Mouse (Mus musculus) CD4-positive, CD25-positive, alpha-beta regulatory T cell, adult 9 weeks (primary cell): ENCODE results near the gene Amh. TPM values are rescaled to one million over a fixed set of nuclear protein-coding genes. Genes with fewer than 3 reads are reported as not detected.

Experiments used
- polyA plus RNA-seq: library from polyadenylated mRNA; unstranded; fragments of 100-300 nt; shearing (Covaris generic); gene quantifications from one replicate; pipeline ENCODE4 v1.2.1, GENCODE M21; 2017

The Amh gene
- not detected for polyA plus RNA-seq

DNA sequence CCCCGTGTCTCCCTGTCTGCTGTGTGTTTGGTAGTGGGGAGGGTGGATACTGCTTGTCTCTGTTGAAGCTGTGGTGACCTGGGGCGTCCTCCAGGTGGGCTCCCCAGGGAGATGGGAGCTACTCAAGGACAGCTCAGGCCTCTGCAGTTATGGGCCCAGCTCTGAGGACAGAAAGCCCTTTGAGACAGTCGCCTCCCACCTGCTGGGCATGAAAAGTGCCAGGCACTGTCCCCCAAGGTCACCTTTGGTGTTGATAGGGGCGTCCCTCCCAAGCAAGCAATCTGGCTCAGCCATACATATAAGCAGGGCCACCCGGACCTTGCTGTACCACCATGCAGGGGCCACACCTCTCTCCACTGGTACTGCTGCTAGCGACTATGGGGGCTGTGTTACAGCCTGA is at the start of gene Amh:
TSS of gene Amh (plus strand) at position 328 of the 400 bp plus-strand sequence.

DNA sequence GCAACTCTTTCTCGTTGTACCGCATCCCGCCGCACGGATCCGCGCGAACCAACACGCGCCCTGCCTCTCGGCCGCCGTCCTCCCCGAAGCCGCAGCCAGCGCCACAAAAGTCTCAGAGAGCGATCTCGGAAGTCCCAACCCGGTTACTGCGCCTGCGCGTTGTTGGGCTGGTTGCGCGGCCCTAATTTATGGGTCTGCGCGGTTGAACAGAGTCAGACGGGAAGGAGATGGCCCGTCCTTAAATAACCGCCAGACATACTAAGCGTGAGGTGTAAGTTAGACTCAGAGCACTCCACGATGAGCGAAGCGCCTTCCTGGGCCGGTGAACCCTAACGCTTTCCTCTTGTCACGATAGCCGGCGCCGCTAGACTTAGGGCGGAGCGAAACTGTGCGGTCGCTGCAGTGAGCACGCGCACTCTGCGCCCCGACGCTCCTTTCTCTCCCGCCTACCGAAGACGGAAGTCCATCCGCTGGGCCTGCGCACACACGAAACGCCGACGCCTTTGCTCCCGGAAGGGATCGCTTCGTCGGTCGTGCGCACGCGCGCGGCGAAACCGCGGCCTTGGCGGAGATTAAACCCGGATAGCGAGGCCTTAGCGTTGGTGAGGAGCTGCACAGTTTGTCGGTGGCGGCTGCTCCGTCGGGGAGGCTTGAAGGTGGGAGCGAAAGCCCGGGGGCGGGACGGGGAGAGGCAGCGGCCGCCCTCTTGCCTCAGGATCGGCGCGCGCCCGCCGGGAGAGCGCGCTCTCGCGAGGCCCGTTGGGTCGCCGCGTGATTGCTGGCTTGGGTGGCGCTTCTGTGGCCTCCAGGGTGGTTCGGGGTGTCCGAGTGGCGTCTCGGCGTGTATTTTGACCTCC is 6.7 kb upstream of the Amh start, which contains the start of the genes Sf3a2 and Plekhj1:
TSS of gene Sf3a2 (plus strand) at position 49 of the 857 bp plus-strand sequence.
TSS of gene Plekhj1 (minus strand) at position 477 of the 857 bp plus-strand sequence.

DNA sequence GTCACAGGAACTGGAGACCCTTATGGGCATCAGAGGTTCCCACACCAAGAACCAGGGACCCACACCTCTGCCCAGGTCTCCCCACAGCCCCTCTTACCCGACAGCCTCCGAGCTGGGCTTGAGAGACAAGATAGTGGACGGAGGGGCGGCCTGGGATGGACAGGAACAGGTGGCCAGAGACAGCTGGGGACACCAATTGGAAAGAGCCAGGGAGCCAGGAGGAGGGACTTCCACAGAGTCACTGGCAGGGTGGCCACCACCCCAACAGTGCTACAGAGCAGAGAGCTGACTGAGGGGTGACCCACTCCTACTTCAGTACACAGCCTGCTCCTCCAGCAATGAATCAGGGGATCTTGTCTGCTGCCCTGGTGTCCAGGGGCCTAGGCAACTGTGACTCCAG is 8.3 kb downstream of the Amh start, which contains the start of gene Jsrp1:
TSS of gene Jsrp1 (minus strand) at position 133 of the 400 bp plus-strand sequence.

DNA sequence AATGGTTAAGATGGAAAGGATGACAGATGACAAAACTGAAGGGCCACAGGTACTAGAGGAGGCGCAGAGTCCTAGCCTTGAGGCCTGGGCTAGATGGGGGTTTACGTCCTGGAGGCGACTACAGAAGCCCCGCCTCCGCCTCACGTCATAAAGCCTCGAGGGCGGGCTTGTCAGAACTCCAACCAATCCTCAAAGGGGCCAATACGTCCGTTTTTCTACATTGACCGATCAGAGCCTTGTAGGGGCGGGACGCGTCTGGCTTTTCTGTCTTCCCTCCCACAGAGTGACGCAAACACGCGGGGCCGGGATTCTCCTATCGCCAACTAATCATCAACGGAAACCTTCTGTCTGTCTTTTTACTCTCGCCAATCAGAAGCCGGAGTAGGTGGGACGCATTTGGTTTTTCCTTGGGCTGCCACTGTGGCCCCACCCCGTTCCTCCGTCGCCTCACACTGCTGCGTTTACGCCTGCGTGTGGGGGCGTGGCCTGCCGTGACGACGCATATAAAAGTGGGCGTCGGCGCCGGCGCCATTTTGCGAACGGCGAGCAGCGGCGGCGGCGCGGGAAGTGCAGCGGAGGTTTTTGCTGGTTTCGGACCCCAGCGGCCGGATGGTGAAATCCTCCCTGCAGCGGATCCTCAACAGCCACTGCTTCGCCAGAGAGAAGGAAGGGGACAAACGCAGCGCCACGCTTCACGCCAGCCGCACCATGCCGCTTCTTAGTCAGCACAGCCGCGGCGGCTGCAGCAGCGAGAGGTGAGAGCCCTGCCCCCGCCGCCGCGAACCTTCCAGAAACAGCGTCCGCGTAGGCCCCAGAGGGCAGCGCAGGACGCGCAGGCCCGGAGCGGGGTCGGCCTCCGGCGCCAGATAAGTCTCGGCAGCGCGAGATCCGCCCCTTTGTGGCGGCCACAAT is 21.4 kb downstream of the Amh start, which contains the start of gene Oaz1:
TSS of gene Oaz1 (plus strand) at position 506 of the 912 bp plus-strand sequence.

GRCm38 (mm10) chr10:80843931-80844547 is 39.0 kb downstream of the Amh start, which contains the start of gene Lingo3:
Lingo3 (minus strand) TSS chr10:80844039.

GRCm38 (mm10) chr10:80854913-80855748 is 50.1 kb downstream of the Amh start, which contains the start of the genes Lsm7 and Sppl2b:
Lsm7 (minus strand) TSS chr10:80855209.
Sppl2b (plus strand) TSS chr10:80855275.

Other genes with a start within 250 kb of the Amh start
- gene Rexo1, start 243.7 kb upstream of the Amh start, polyA plus RNA-seq: 38.4 TPM
- gene Klf16, start 227.9 kb upstream of the Amh start, polyA plus RNA-seq: 0.87 TPM
- 23.8 TPM for gene Abhd17a, start 214.9 kb upstream of the Amh start, polyA plus RNA-seq
- 128 TPM for gene Scamp4, start 202.4 kb upstream of the Amh start, polyA plus RNA-seq
- gene Adat3, start 202.4 kb upstream of the Amh start, polyA plus RNA-seq: 5.2 TPM
- 6.8 TPM for gene Gm49322, start 199.2 kb upstream of the Amh start, polyA plus RNA-seq
- 9.4 TPM for gene Csnk1g2, start 182.4 kb upstream of the Amh start, polyA plus RNA-seq
- gene Btbd2, start 148.2 kb upstream of the Amh start, polyA plus RNA-seq: 4.2 TPM
- gene Mknk2, start 127.1 kb upstream of the Amh start, polyA plus RNA-seq: 15.4 TPM
- gene Mob3a, start 103.3 kb upstream of the Amh start, polyA plus RNA-seq: 385 TPM
- gene Izumo4, start 103.1 kb upstream of the Amh start, polyA plus RNA-seq: 188 TPM
- gene Ap3d1, start 63.0 kb upstream of the Amh start, polyA plus RNA-seq: 34.9 TPM
- gene Dot1l, start 50.0 kb upstream of the Amh start, polyA plus RNA-seq: 7.6 TPM
- 98.7 TPM for gene Sf3a2, start 7.0 kb upstream of the Amh start, polyA plus RNA-seq
- 166 TPM for gene Plekhj1, start 6.6 kb upstream of the Amh start, polyA plus RNA-seq
- not detected for gene Jsrp1, start 8.3 kb downstream of the Amh start, polyA plus RNA-seq
- 2,307 TPM for gene Oaz1, start 21.4 kb downstream of the Amh start, polyA plus RNA-seq
- gene Lingo3, start 38.8 kb downstream of the Amh start, polyA plus RNA-seq: not detected
- 236 TPM for gene Lsm7, start 50.0 kb downstream of the Amh start, polyA plus RNA-seq
- gene Sppl2b, start 50.0 kb downstream of the Amh start, polyA plus RNA-seq: 35.5 TPM
- not detected for gene Tmprss9, start 66.6 kb downstream of the Amh start, polyA plus RNA-seq
- 269 TPM for gene Timm13, start 95.7 kb downstream of the Amh start, polyA plus RNA-seq
- 10.1 TPM for gene Lmnb2, start 113.0 kb downstream of the Amh start, polyA plus RNA-seq
- 80.1 TPM for gene Gadd45b, start 124.8 kb downstream of the Amh start, polyA plus RNA-seq
- 0.14 TPM for gene Gng7, start 209.7 kb downstream of the Amh start, polyA plus RNA-seq
- gene Diras1, start 220.4 kb downstream of the Amh start, polyA plus RNA-seq: not detected
- gene Slc39a3, start 232.2 kb downstream of the Amh start, polyA plus RNA-seq: 11.8 TPM